ENCODE assay signal across 23 mouse cellular contexts in genomic region chr6:108852986-108853385, GRCm38 (mm10). TPM values are rescaled to one million over a fixed set of nuclear protein-coding genes. Genes with fewer than 3 reads are reported as not detected.
DNase-seq lines count a peak whose midpoint lies in the region; ATAC-seq lines count a peak whose summit lies in the region.
"Had no signal": no experiment of that assay in that cellular context is flagged by ENCODE, and none has a peak within 500 bp of the region (broad histone marks: within the 10 kb centered on the region; RNA-seq: fewer than 3 reads in every experiment).

No protein-coding gene starts in this region.

- no peaks in the 10 kb centered on the region for H3K27me3 ChIP-seq in lung, embryonic 15.5 days
- no peaks in the 10 kb centered on the region for H3K27me3 ChIP-seq in forebrain, embryonic 15.5 days
- H3K27me3 ChIP-seq: embryonic facial prominence, embryonic 13.5 days; forebrain, embryonic 12.5 days; heart, embryonic 15.5 days; intestine, embryonic 15.5 days had no signal

- WGBS in lung, embryonic 15.5 days = 82% methylated on average over 5 of the region's 5 CpGs
- WGBS in forebrain, embryonic 15.5 days = 93% methylated on average over 5 of the region's 5 CpGs

- H3K4me1 ChIP-seq in lung, embryonic 15.5 days = no peaks in the 10 kb centered on the region
- H3K4me1 ChIP-seq in forebrain, embryonic 15.5 days = no peaks in the 10 kb centered on the region
- H3K4me1 ChIP-seq: embryonic facial prominence, embryonic 13.5 days; forebrain, embryonic 12.5 days; heart, embryonic 15.5 days; hindbrain, embryonic 10.5 days; intestine, embryonic 15.5 days had no signal

- H3K36me3 ChIP-seq in lung, embryonic 15.5 days = peaks cover 58% of the 10 kb centered on the region
- H3K36me3 ChIP-seq in forebrain, embryonic 15.5 days = peaks cover 55% of the 10 kb centered on the region

- no peak overlapping the region for H3K27ac ChIP-seq in lung, embryonic 15.5 days
- no peak overlapping the region for H3K27ac ChIP-seq in forebrain, embryonic 15.5 days (replicated peaks)
- H3K27ac ChIP-seq: embryonic facial prominence, embryonic 13.5 days; forebrain, embryonic 12.5 days; heart, embryonic 15.5 days; hindbrain, embryonic 10.5 days; hindbrain, embryonic 14.5 days; intestine, embryonic 15.5 days had no signal

- 0 out of 2 replicates have a peak, but pooled peaks have one; percentile 45 for ATAC-seq in cerebellum, adult (ENCODE audit: insufficient number of reproducible peaks, low FRiP score, low TSS enrichment)
- 0 out of 2 replicates have a peak, but pooled peaks have one; percentile 15 for ATAC-seq in lung, embryonic 15.5 days (ENCODE audit: borderline replicate concordance, extremely low read depth, low FRiP score, low TSS enrichment)
- no peak for ATAC-seq in forebrain, embryonic 15.5 days (replicated peaks)
- ATAC-seq: CD4-positive, CD25-positive, alpha-beta regulatory T cell, adult 4 months; forebrain, postnatal 0 days; intestine, embryonic 15.5 days had no signal

- H3K9ac ChIP-seq in lung, embryonic 15.5 days = no peak overlapping the region
- no peak overlapping the region for H3K9ac ChIP-seq in forebrain, embryonic 15.5 days (replicated peaks)
- H3K9ac ChIP-seq: embryonic facial prominence, embryonic 13.5 days; forebrain, embryonic 12.5 days; forebrain, postnatal 0 days; heart, embryonic 15.5 days; hindbrain, embryonic 14.5 days; intestine, embryonic 15.5 days had no signal

- DNase-seq in cerebellum, adult 8-10 months = no peak
- no peak for DNase-seq in lung, postnatal 36 days
- DNase-seq in cerebellum, postnatal 14 days = peak; percentile 39 to 55
- DNase-seq in embryo, embryonic 10.5 days (ENCODE audit: low spot score) = no peak
- DNase-seq: adrenal gland, adult 8-10 months; adrenal gland, postnatal 36 days; B cell, adult 2 months; forebrain, postnatal 0 days; gastrocnemius, postnatal 14 days; heart, postnatal 14 days; kidney, adult 2 months had no signal

- H3K4me2 ChIP-seq in lung, embryonic 15.5 days = no peak overlapping the region
- H3K4me2 ChIP-seq in forebrain, embryonic 15.5 days (replicated peaks) = no peak overlapping the region
- H3K4me2 ChIP-seq: embryonic facial prominence, embryonic 13.5 days; forebrain, embryonic 12.5 days; heart, embryonic 11.5 days; heart, embryonic 15.5 days; hindbrain, embryonic 14.5 days; intestine, embryonic 15.5 days had no signal

- H3K4me3 ChIP-seq in lung, embryonic 15.5 days = no peak overlapping the region
- H3K4me3 ChIP-seq in forebrain, embryonic 15.5 days = no peak overlapping the region
- H3K4me3 ChIP-seq: embryonic facial prominence, embryonic 13.5 days; forebrain, embryonic 12.5 days; heart, embryonic 15.5 days; hindbrain, embryonic 10.5 days; intestine, embryonic 15.5 days had no signal

- no peaks in the 10 kb centered on the region for H3K9me3 ChIP-seq in lung, embryonic 15.5 days
- H3K9me3 ChIP-seq in forebrain, embryonic 15.5 days = no peaks in the 10 kb centered on the region
- H3K9me3 ChIP-seq: embryonic facial prominence, embryonic 13.5 days; forebrain, embryonic 12.5 days; G1E; heart, embryonic 15.5 days; hindbrain, embryonic 10.5 days; intestine, embryonic 15.5 days had no signal

RNA-seq across cellular contexts. Expression of gene Edem1, which starts 24.5 kb away (rescaled TPM):
- 27.3 and 29.7 TPM in 2 replicates for polyA plus RNA-seq in lung, embryonic 15.5 days (2015; fragmentation: Nextera tagmentation; extraction: Ambion mirVana)
- polyA plus RNA-seq in forebrain, embryonic 15.5 days (2015; fragmentation: Nextera tagmentation; extraction: Ambion mirVana) = 6.9 and 8.3 TPM in 2 replicates

Comparison
In these comparisons a context has a peak if more than half of its experiments do, and no peak if none do; other contexts are left out.
1. DNase-seq: peak in cerebellum, postnatal 14 days (2 of 2); none in cerebellum, adult 8-10 months (single experiment), lung, postnatal 36 days (single experiment) and embryo, embryonic 10.5 days (single experiment).